Mouse (Mus musculus): Measurements from ENCODE around the gene Mb.

DNA sequence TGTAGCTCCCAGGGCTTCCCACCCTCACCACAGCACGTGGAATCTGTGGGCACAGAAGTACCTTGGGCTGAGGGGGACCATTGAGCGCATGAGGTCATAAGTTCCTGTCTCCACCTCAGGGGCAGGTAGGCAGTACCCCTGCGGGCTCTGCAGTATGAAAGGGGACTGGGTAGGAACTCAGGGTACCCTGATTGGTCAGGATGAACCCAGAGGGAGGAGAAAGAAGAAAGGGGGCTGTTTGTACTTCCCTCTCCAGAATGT, 6.3 kb upstream of the Mb start:
- TF ChIP-seq CTCF (IDR thresholded peaks at IDR 0.05; ENCODE audit: low read depth, low read length) (no peak), POLR2A (IDR thresholded peaks at IDR 0.05; ENCODE audit: extremely low read depth, insufficient read depth, low read length) (no peak)

All from liver, adult 2 months (tissue).